Mouse (Mus musculus) cerebellum, adult 2 months (tissue): ENCODE results near the gene Sec23ip.

ENCODE experiments used
- CTCF ChIP-seq: fragments of 200-500 bp; IDR thresholded peaks from 2 replicates; pipeline ENCODE4 v1.5.1; 2011; ENCODE audit warnings: low read depth, mild to moderate bottlenecking, control low read depth, low read length, moderate library complexity, borderline replicate concordance; ENCODE audit not compliant: insufficient read depth
- POLR2A ChIP-seq: fragments of 200-500 bp; IDR thresholded peaks from 2 replicates; pipeline ENCODE4 v1.6.1; 2011; ENCODE audit warnings: low read length, control low read depth, borderline replicate concordance; ENCODE audit not compliant: insufficient read depth

- TF ChIP-seq CTCF: no peak
- no peak for TF ChIP-seq POLR2A
Measured at GRCm38 (mm10) chr7:128728738-128729137, 16.0 kb upstream of the Sec23ip start.
